Mouse (Mus musculus): ENCODE data around the gene Iscu. TPM values are rescaled to one million over a fixed set of nuclear protein-coding genes. Genes with fewer than 3 reads are reported as not detected.
A peak's percentile ranks its signal among the peaks of the same experiment; 100 is the strongest.
"Not testable (repeated sequence)": the region's sequence is repeated elsewhere in the genome, so short reads cannot be mapped to it uniquely, and the experiment has no call there.

Gene Iscu
- polyA plus RNA-seq, 1 experiment from 2014 or later, result 105 TPM

GRCm38 (mm10) chr5:113781875-113782274 lies 9.3 kb downstream of the Iscu start:
- no peak for DNase-seq (ENCODE audit: low spot score)

GRCm38 (mm10) chr5:113782624-113783023 lies 10.1 kb downstream of the Iscu start:
- Histone ChIP-seq H3K27ac (peak overlapping the region; percentile 56; the same call in 1 of the 2 replicates), H3K36me3 (peaks cover 11% of the 10 kb centered on the region), H3K27me3 (ENCODE audit: insufficient read depth, poor library complexity, severe bottlenecking) (no peaks in the 10 kb centered on the region; the same call in 1 of the 2 replicates), H3K4me1 (peaks cover 20% of the 10 kb centered on the region), H3K9me3 (no peaks in the 10 kb centered on the region), H3K4me3 (no peak overlapping the region)
- 56% methylated on average over 7 of the region's 7 CpGs for WGBS
- no peak for DNase-seq (ENCODE audit: low spot score)

More at GRCm38 (mm10) chr5:113781875-113782274, 9.3 kb downstream of the Iscu start:
- Histone ChIP-seq H3K27ac (no peak overlapping the region), H3K36me3 (peaks cover 17% of the 10 kb centered on the region), H3K9me3 (no peaks in the 10 kb centered on the region), H3K4me3 (no peak overlapping the region), H3K27me3 (ENCODE audit: insufficient read depth, poor library complexity, severe bottlenecking) (no peaks in the 10 kb centered on the region; the same call in 1 of the 2 replicates), H3K4me1 (peaks cover 20% of the 10 kb centered on the region)
- 73% methylated on average over 7 of the region's 7 CpGs for WGBS

GRCm38 (mm10) chr5:113783581-113784001 lies 11.0 kb downstream of the Iscu start:
- DNase-seq (ENCODE audit: low spot score), result no peak
- H3K9me3 ChIP-seq, result no peaks in the 10 kb centered on the region
- 6% methylated on average over 12 of the region's 12 CpGs for WGBS
- no peaks in the 10 kb centered on the region; the same call in 1 of the 2 replicates for H3K27me3 ChIP-seq (ENCODE audit: insufficient read depth, poor library complexity, severe bottlenecking)
- H3K4me1 ChIP-seq, result peaks cover 29% of the 10 kb centered on the region
- peak overlapping the region; percentile 56 for H3K27ac ChIP-seq
- H3K36me3 ChIP-seq, result peaks cover 3% of the 10 kb centered on the region; the same call in 1 of the 2 replicates
- peak overlapping the region; percentile 40 for H3K4me3 ChIP-seq

GRCm38 (mm10) chr5:113784104-113784503 lies 11.6 kb downstream of the Iscu start:
- WGBS, result 23% methylated on average over 3 of the region's 3 CpGs
- not testable (repeated sequence) for DNase-seq (ENCODE audit: low spot score)
- peak overlapping the region; percentile 40 for H3K4me3 ChIP-seq

GRCm38 (mm10) chr5:113786985-113787384 lies 14.4 kb downstream of the Iscu start:
- H3K36me3 ChIP-seq, result no peaks in the 10 kb centered on the region
- no peaks in the 10 kb centered on the region for H3K9me3 ChIP-seq
- peaks cover 53% of the 10 kb centered on the region for H3K4me1 ChIP-seq
- 75% methylated on average over 5 of the region's 5 CpGs for WGBS
- DNase-seq (ENCODE audit: low spot score), result no peak
- H3K27me3 ChIP-seq (ENCODE audit: insufficient read depth, poor library complexity, severe bottlenecking), result no peaks in the 10 kb centered on the region; the same call in 1 of the 2 replicates
- no peak overlapping the region for H3K27ac ChIP-seq
- no peak overlapping the region for H3K4me3 ChIP-seq

More at GRCm38 (mm10) chr5:113784104-113784503, 11.6 kb downstream of the Iscu start:
- H3K27me3 ChIP-seq (ENCODE audit: insufficient read depth, poor library complexity, severe bottlenecking); H3K9me3 ChIP-seq; H3K36me3 ChIP-seq: not testable (repeated sequence)
- Histone ChIP-seq H3K4me1 (peaks cover 34% of the 10 kb centered on the region), H3K27ac (peak overlapping the region; percentile 56)

GRCm38 (mm10) chr5:113788645-113789044 lies 16.1 kb downstream of the Iscu start:
- 48% methylated on average over 6 of the region's 6 CpGs for WGBS
- Histone ChIP-seq H3K36me3 (0 out of 2 replicates have a peak, but pooled peaks cover 2% of the 10 kb centered on the region), H3K27me3 (ENCODE audit: insufficient read depth, poor library complexity, severe bottlenecking) (peaks cover 6% of the 10 kb centered on the region; the same call in 1 of the 2 replicates), H3K9me3 (no peaks in the 10 kb centered on the region), H3K4me1 (peaks cover 48% of the 10 kb centered on the region), H3K4me3 (no peak overlapping the region), H3K27ac (peak overlapping the region; percentile 56)
- DNase-seq (ENCODE audit: low spot score), result no peak

GRCm38 (mm10) chr5:113789075-113789788 lies 16.7 kb downstream of the Iscu start:
- WGBS, result 50% methylated on average over 7 of the region's 7 CpGs
- 0 out of 2 replicates have a peak, but pooled peaks cover 3% of the 10 kb centered on the region for H3K36me3 ChIP-seq
- H3K9me3 ChIP-seq, result no peaks in the 10 kb centered on the region
- no peak overlapping the region for H3K4me3 ChIP-seq
- H3K27ac ChIP-seq, result peak overlapping the region; percentile 69
- H3K4me1 ChIP-seq, result peaks cover 42% of the 10 kb centered on the region
- peaks cover 7% of the 10 kb centered on the region; the same call in 1 of the 2 replicates for H3K27me3 ChIP-seq (ENCODE audit: insufficient read depth, poor library complexity, severe bottlenecking)
- no peak for DNase-seq (ENCODE audit: low spot score)

- Histone ChIP-seq H3K27me3 (ENCODE audit: insufficient read depth, poor library complexity, severe bottlenecking) (peaks cover 17% of the 10 kb centered on the region; the same call in 1 of the 2 replicates), H3K4me3 (no peak overlapping the region), H3K9me3 (no peaks in the 10 kb centered on the region), H3K36me3 (peaks cover 15% of the 10 kb centered on the region), H3K27ac (no peak overlapping the region), H3K4me1 (peaks cover 42% of the 10 kb centered on the region)
- DNase-seq (ENCODE audit: low spot score), result no peak
- WGBS, result 58% methylated on average over 11 of the region's 11 CpGs
These were observed 18.1 kb downstream of the Iscu start for GRCm38 (mm10) chr5:113790453-113791196.

GRCm38 (mm10) chr5:113791197-113792095 lies 18.9 kb downstream of the Iscu start:
- Histone ChIP-seq H3K9me3 (no peaks in the 10 kb centered on the region), H3K27me3 (ENCODE audit: insufficient read depth, poor library complexity, severe bottlenecking) (peaks cover 24% of the 10 kb centered on the region; the same call in 1 of the 2 replicates), H3K4me1 (peaks cover 48% of the 10 kb centered on the region), H3K27ac (no peak overlapping the region), H3K4me3 (no peak overlapping the region), H3K36me3 (peaks cover 15% of the 10 kb centered on the region)
- 75% methylated on average over 16 of the region's 16 CpGs for WGBS
- no peak for DNase-seq (ENCODE audit: low spot score)

- Histone ChIP-seq H3K9me3 (no peaks in the 10 kb centered on the region), H3K36me3 (peaks cover 15% of the 10 kb centered on the region), H3K4me3 (peak overlapping the region; percentile 43), H3K27ac (peak overlapping the region; percentile 84), H3K4me1 (peaks cover 51% of the 10 kb centered on the region), H3K27me3 (ENCODE audit: insufficient read depth, poor library complexity, severe bottlenecking) (peaks cover 52% of the 10 kb centered on the region)
- WGBS, result 6% methylated on average over 13 of the region's 13 CpGs
- no peak for DNase-seq (ENCODE audit: low spot score)
These were observed 24.0 kb downstream of the Iscu start for GRCm38 (mm10) chr5:113796401-113797148.

- Histone ChIP-seq H3K27me3 (ENCODE audit: insufficient read depth, poor library complexity, severe bottlenecking) (peaks cover 52% of the 10 kb centered on the region), H3K9me3 (no peaks in the 10 kb centered on the region), H3K4me1 (peaks cover 46% of the 10 kb centered on the region), H3K27ac (peak overlapping the region; percentile 84), H3K4me3 (peak overlapping the region; percentile 43), H3K36me3 (peaks cover 15% of the 10 kb centered on the region)
- WGBS, result 13% methylated on average over 19 of the region's 19 CpGs
- DNase-seq (ENCODE audit: low spot score), result no peak
These were observed 24.8 kb downstream of the Iscu start for GRCm38 (mm10) chr5:113797149-113797882.

All from heart, embryonic 10.5 days (tissue).